Mouse (Mus musculus) ovary, postnatal 36 days (tissue): ENCODE data around the gene Uts2r.

Experiments used
- DNase-seq: peaks from one replicate; pipeline ENCODE4 v3.0.0; 2022; ENCODE audit warnings: low spot score, mixed read lengths

Uts2r gene

GRCm38 (mm10) chr11:121163751-121164150 is 3.7 kb downstream of the Uts2r start:
- no peak for DNase-seq

- DNase-seq, result no peak
These were observed 13.1 kb downstream of the Uts2r start for GRCm38 (mm10) chr11:121173203-121173602.

DNA sequence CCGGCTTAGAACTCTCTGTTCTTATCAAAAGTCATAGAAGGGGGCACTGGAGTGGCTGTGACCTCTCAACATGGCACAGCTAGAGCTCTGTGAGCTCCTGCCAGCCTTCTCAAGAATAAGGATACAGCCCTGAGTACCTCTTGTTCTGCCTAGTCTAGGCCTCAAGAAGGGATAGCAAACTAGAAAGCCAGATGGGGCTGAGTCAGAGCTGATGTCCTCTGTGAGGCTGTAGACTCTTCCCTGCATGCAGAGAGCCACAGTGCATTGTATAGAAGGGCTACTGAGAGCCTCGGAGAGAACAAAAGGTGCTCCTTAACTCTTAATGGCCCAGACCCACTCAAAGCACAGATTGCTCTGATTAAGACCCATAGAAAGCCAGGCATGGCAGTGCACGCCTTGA is 14.2 kb downstream of the Uts2r start:
- no peak for DNase-seq

GRCm38 (mm10) chr11:121176285-121177270 is 16.5 kb downstream of the Uts2r start:
- peak; percentile 44 for DNase-seq

DNA sequence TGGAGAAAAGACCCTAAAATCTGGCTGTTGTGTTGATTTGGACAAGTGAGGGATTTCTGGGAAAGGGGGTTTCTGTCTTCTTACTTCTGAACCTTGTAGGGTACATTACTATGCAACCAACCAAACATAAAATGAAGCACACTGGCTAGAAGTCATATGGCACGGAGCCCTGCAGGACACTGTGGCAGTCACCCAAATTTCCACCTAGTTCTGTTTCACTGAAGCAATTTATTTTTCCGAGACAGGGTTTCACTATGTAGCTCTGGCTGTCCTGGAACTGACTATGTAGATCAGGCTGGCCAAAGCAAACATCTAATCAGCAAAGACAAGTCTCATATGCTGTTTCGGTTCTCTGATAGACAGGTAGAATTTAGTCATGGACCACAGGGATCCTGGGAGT is 29.6 kb downstream of the Uts2r start:
- no peak for DNase-seq

- no peak for DNase-seq
These were observed 32.7 kb downstream of the Uts2r start for GRCm38 (mm10) chr11:121192742-121193141.

DNA sequence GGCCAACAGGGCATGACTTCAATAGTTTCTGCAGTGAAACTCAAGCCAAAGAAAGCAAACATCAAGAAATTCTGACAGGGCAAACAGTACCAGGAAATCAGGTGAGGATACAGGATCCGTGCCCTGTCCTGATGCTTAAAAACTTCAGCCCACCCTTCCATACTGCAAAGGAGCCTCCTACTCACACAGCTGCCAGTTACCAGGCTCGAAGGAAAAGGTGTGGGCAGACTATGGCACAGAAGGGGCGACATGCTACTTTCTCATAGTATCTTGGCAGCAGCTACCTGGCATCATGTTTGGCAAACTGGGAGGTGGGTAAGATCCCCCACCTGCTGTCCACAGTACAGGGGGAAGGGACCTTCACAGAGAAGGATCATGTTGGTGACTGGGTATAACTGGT is 33.3 kb downstream of the Uts2r start:
- DNase-seq, result no peak

GRCm38 (mm10) chr11:121198622-121199021 is 38.6 kb downstream of the Uts2r start:
- no peak for DNase-seq

- DNase-seq, result no peak
These were observed 39.8 kb downstream of the Uts2r start for GRCm38 (mm10) chr11:121199851-121200250.

DNA sequence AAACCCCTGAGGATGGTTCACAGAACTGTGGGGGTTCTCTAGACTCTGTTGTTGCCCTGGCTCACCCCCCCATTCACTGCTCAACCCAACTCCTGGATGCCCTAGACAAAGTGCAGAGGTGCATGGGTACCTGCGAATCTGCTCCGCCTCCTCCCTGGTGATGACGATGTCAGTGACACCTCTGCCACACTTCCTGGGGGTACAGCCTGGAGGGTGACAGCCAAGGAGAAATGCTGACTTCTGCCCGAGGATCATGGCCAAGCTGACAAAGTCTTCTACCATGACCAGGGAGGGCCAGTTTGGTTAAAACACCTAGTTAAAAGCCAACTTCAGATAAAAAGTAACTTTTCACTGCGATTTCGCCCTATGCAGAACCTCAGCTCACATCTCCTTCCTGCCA is 40.7 kb downstream of the Uts2r start:
- DNase-seq, result no peak

DNA sequence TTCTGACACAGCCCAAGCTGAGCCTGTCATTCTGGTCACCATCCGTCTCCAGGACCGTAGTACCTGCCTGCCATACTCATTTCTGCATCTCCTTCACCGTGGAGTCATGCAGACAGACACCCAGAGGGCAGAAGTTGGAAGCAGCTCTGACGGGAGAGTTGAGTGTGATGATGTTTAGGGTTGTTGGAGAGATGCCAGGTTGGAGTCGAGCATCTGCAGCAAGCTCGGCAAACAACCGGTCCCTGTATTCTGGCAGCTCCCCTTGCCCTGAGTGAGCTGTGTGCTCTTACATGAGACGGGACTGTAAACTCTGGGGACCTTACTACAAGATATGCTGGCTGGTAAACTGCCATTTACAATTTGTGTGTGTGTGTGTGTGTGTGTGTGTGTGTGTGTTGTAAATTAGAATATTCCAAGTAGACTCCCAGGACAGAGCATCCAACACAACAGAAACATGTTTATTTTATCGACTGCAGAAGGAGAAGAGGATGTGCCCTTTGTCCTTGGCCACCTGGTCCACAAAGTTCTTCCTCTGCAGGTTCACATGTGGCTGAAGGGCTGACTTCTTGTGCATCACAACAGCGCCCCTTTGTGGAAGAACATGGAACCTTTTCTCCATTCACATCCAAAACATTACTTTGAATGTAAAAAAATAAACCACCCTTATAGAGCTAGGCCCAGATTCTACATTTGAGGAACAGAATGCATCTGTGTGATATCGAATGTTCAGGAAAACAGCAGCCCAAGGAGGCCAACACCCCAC is 41.5 kb downstream of the Uts2r start:
- DNase-seq, result no peak

DNA sequence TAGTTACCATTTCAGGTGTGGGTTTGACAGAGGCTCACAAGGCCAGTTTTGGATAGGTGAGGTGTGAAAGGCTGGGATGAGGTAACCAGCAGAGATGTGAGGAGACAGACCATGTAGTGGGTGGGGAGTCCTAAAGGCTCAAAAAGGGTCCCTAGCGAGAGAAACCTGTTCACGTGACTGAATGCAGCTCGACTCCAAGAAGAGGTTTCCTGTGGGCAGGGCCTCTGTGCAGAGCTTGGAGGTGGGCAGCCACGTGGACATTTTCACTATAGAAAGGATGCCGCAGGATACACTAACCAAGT is 43.7 kb downstream of the Uts2r start:
- DNase-seq, result no peak

DNA sequence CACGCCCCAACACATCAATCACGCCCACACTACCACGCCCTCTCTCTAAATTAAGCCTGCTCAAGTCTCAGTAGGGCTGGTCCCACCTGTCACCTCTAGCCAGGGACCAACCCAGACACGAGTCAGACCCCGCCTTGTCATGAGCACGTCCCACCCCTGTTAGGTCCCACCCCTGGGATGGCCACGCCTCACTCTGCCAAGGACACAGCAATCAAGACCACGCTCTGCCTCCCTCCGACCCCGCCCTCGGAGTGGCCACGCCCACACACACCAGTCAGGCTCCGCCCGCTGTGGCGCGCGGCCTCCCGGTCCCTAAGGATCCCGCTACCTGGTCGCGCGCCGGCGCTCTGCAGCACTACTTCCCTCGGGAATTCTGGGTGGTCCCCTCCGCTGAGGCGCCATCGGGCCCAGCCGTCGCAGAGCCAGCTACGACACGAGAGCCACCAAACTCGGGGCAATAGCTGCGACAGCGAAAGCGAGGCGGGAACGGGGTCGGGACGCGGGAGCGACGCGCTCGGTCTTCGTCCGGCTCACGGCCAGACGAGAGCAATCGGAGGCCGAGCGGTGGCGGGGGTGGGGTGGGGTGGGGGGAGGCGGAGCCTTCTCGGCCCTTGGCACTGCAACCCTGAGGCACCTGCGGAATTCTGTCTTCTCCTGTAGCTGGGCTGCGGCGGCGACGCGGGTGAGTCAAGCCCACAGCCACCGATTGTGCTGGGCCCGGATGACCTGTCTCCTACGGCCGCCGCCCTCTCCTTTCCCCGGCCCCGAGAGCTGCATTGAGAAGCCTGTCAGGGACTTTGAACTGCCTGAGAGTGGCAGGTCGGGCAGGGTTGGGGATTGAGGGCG is 44.3 kb downstream of the Uts2r start, which contains the start of the genes Hexdc and Ogfod3:
TSS of gene Hexdc (plus strand) at position 273 of the 846 bp plus-strand sequence.
TSS of gene Ogfod3 (minus strand) at position 551 of the 846 bp plus-strand sequence.
- peak; percentile 96 for DNase-seq
